Mouse (Mus musculus) kidney, embryonic 15.5 days (tissue): ENCODE measurements around the gene 3110070M22Rik. TPM values are rescaled to one million over a fixed set of nuclear protein-coding genes. Genes with fewer than 3 reads are reported as not detected.

ENCODE experiments used
- ATAC-seq: fragments of 200-750 bp; cut with Nextera tagmentation; replicated peaks from 2 replicates; pipeline ENCODE4 v1.8.0; 2017; ENCODE audit warnings: moderate TSS enrichment; ENCODE audit not compliant: low FRiP score
- H3K27ac ChIP-seq: fragments of 300-500 bp; sonication (generic); 2 replicates; pipeline ENCODE4 v1.5.1; 2015; ENCODE audit warnings: mild to moderate bottlenecking, inconsistent platforms
- H3K27me3 ChIP-seq: fragments of 300-500 bp; sonication (generic); 2 replicates; pipeline ENCODE4 v1.6.1; 2015; ENCODE audit warnings: inconsistent platforms
- H3K36me3 ChIP-seq: fragments of 300-500 bp; sonication (generic); 2 replicates; pipeline ENCODE4 v1.6.1; 2015; ENCODE audit warnings: inconsistent platforms
- H3K4me1 ChIP-seq: fragments of 300-500 bp; sonication (generic); 2 replicates; pipeline ENCODE4 v1.6.1; 2015; ENCODE audit warnings: inconsistent platforms
- H3K4me2 ChIP-seq: fragments of 300-500 bp; sonication (generic); 2 replicates; pipeline ENCODE4 v1.6.1; 2015; ENCODE audit warnings: moderate library complexity, mild to moderate bottlenecking, inconsistent platforms
- H3K4me3 ChIP-seq: fragments of 300-500 bp; sonication (generic); replicated peaks from 2 replicates; pipeline ENCODE4 v1.5.1; 2015; ENCODE audit warnings: mild to moderate bottlenecking, inconsistent platforms
- H3K9ac ChIP-seq: fragments of 300-500 bp; sonication (generic); 2 replicates; pipeline ENCODE4 v1.6.1; 2015; ENCODE audit warnings: mild to moderate bottlenecking, inconsistent platforms
- H3K9me3 ChIP-seq: fragments of 300-500 bp; sonication (generic); replicated peaks from 2 replicates; pipeline ENCODE4 v1.6.1; 2016; ENCODE audit warnings: inconsistent platforms
- WGBS: fragments of 180-500 bp; shearing (Covaris S2); methylation state at CpG from one replicate; pipeline ENCODE4 v1.1.7; 2015; ENCODE audit warnings: mixed read lengths; 5-methylcytosine and 5-hydroxymethylcytosine counted together
- polyA plus RNA-seq: library from polyadenylated mRNA; unstranded; fragments of >200 nt; fragmentation: Nextera tagmentation; extraction: Ambion mirVana; gene quantifications from 2 replicates; pipeline ENCODE4 v1.2.1, GENCODE M21; 2015

Gene 3110070M22Rik
- polyA plus RNA-seq, 1 experiment from 2014 or later: 1.1 TPM

DNA sequence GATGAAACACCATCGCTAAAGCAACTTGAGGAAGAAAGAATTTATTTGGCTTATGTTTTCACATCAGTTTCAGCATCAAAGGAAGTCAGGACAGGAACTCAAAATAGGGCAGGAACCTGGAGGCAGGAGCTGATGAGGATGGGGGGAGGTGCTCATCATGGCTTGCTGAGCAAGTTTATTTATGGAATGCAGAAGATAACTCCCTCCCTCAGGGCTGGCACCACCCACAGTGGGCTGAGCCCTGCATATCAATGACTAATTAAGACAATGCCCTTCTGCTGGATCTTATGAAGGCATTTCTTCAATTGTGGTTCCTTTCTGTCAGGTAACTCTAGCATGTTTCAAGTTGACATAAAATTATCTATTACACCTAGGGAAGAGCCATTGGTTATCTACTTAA is 45.9 kb downstream of the 3110070M22Rik start:
- no peak overlapping the region for H3K27ac ChIP-seq
- no peaks in the 10 kb centered on the region for H3K27me3 ChIP-seq
- no peak overlapping the region for H3K4me3 ChIP-seq
- no peak overlapping the region for H3K4me2 ChIP-seq
- no peaks in the 10 kb centered on the region for H3K9me3 ChIP-seq
- no peak for ATAC-seq
- no peak overlapping the region for H3K9ac ChIP-seq
- WGBS: 85% methylated on average over 1 of the region's 1 CpGs
- peaks cover 75% of the 10 kb centered on the region for H3K36me3 ChIP-seq
- H3K4me1 ChIP-seq: no peaks in the 10 kb centered on the region

Other genes starting within 250 kb of the 3110070M22Rik start
- 86.6 and 96.4 TPM in 2 replicates for gene Paip1, start 59.8 kb downstream of the 3110070M22Rik start, polyA plus RNA-seq
- gene 4833420G17Rik, start 25.6 kb downstream of the 3110070M22Rik start, polyA plus RNA-seq: 65.5 and 68.0 TPM in 2 replicates
- gene Tmem267, start 344 bp downstream of the 3110070M22Rik start, polyA plus RNA-seq: 1.6 and 2.5 TPM in 2 replicates
- 0.05 and 0.13 TPM in 2 replicates for gene Ccl28, start 135.4 kb upstream of the 3110070M22Rik start, polyA plus RNA-seq
- gene Hmgcs1, start 202.0 kb upstream of the 3110070M22Rik start, polyA plus RNA-seq: 179 and 188 TPM in 2 replicates